Mouse (Mus musculus) stomach, embryonic 15.5 days (tissue): ENCODE data around the gene Opa3. TPM values are rescaled to one million over a fixed set of nuclear protein-coding genes. Genes with fewer than 3 reads are reported as not detected.
A peak's percentile ranks its signal among the peaks of the same experiment; 100 is the strongest.

Source experiments
- ATAC-seq: fragments of 200-750 bp; cut with Nextera tagmentation; 2 replicates; pipeline ENCODE4 v1.8.0; 2017; ENCODE audit warnings: low read depth, moderate number of reproducible peaks, moderate TSS enrichment; ENCODE audit not compliant: insufficient read depth, low FRiP score
- H3K27ac ChIP-seq: fragments of 300-500 bp; sonication (generic); 2 replicates; pipeline ENCODE4 v1.5.1; 2015; ENCODE audit warnings: mild to moderate bottlenecking, inconsistent platforms
- H3K27me3 ChIP-seq: fragments of 300-500 bp; sonication (generic); replicated peaks from 2 replicates; pipeline ENCODE4 v1.6.1; 2015; ENCODE audit warnings: inconsistent platforms
- H3K36me3 ChIP-seq: fragments of 300-500 bp; sonication (generic); 2 replicates; pipeline ENCODE4 v1.6.1; 2015; ENCODE audit warnings: inconsistent platforms
- H3K4me1 ChIP-seq: fragments of 300-500 bp; sonication (generic); 2 replicates; pipeline ENCODE4 v1.6.1; 2015; ENCODE audit warnings: inconsistent platforms
- H3K4me2 ChIP-seq: fragments of 300-500 bp; sonication (generic); 2 replicates; pipeline ENCODE4 v1.6.1; 2015; ENCODE audit warnings: mild to moderate bottlenecking, inconsistent platforms
- H3K4me3 ChIP-seq: fragments of 300-500 bp; sonication (generic); replicated peaks from 2 replicates; pipeline ENCODE4 v1.5.1; 2015; ENCODE audit warnings: inconsistent platforms
- H3K9ac ChIP-seq: fragments of 300-500 bp; sonication (generic); 2 replicates; pipeline ENCODE4 v1.6.1; 2015; ENCODE audit warnings: inconsistent platforms
- H3K9me3 ChIP-seq: fragments of 300-500 bp; sonication (generic); 2 replicates; pipeline ENCODE4 v1.6.1; 2016; ENCODE audit warnings: inconsistent platforms
- WGBS: fragments of 180-500 bp; shearing (Covaris S2); methylation state at CpG from one replicate; pipeline ENCODE4 v1.1.7; 2015; 5-methylcytosine and 5-hydroxymethylcytosine counted together
- polyA plus RNA-seq: library from polyadenylated mRNA; unstranded; fragments of >200 nt; fragmentation: Nextera tagmentation; extraction: Ambion mirVana; gene quantifications from 2 replicates; pipeline ENCODE4 v1.2.1, GENCODE M21; 2015

Gene Opa3
- polyA plus RNA-seq, 1 experiment from 2014 or later = 32.3 TPM

GRCm38 (mm10) chr7:19202065-19202850, 25.9 kb upstream of the Opa3 start:
- peak; percentile 68 for ATAC-seq
- no peaks in the 10 kb centered on the region for H3K9me3 ChIP-seq
- no peaks in the 10 kb centered on the region for H3K27me3 ChIP-seq
- no peak overlapping the region for H3K4me3 ChIP-seq
- H3K36me3 ChIP-seq = peaks cover 8% of the 10 kb centered on the region; the same call in 1 of the 2 replicates
- no peak overlapping the region for H3K27ac ChIP-seq
- H3K4me2 ChIP-seq = no peak overlapping the region
- H3K9ac ChIP-seq = no peak overlapping the region
- WGBS = 54% methylated on average over 15 of the region's 15 CpGs
- no peaks in the 10 kb centered on the region for H3K4me1 ChIP-seq

GRCm38 (mm10) chr7:19208201-19208910, 19.8 kb upstream of the Opa3 start:
- no peak overlapping the region for H3K4me3 ChIP-seq
- no peaks in the 10 kb centered on the region for H3K9me3 ChIP-seq
- no peaks in the 10 kb centered on the region for H3K27me3 ChIP-seq
- H3K36me3 ChIP-seq = 0 out of 2 replicates have a peak, but pooled peaks cover 8% of the 10 kb centered on the region
- no peak overlapping the region for H3K4me2 ChIP-seq
- H3K9ac ChIP-seq = no peak overlapping the region
- ATAC-seq = no peak
- 82% methylated on average over 13 of the region's 13 CpGs for WGBS
- no peak overlapping the region for H3K27ac ChIP-seq
- H3K4me1 ChIP-seq = peaks cover 4% of the 10 kb centered on the region; the same call in 1 of the 2 replicates

- no peak for ATAC-seq
- 46% methylated on average over 7 of the region's 7 CpGs for WGBS
- no peaks in the 10 kb centered on the region for H3K27me3 ChIP-seq
These were observed 19.1 kb upstream of the Opa3 start for GRCm38 (mm10) chr7:19208944-19209472.

GRCm38 (mm10) chr7:19209494-19209893, 18.6 kb upstream of the Opa3 start:
- Histone ChIP-seq H3K9ac (no peak overlapping the region), H3K4me2 (no peak overlapping the region), H3K27me3 (no peaks in the 10 kb centered on the region), H3K27ac (no peak overlapping the region), H3K4me3 (no peak overlapping the region), H3K4me1 (peaks cover 4% of the 10 kb centered on the region; the same call in 1 of the 2 replicates), H3K9me3 (no peaks in the 10 kb centered on the region), H3K36me3 (0 out of 2 replicates have a peak, but pooled peaks cover 3% of the 10 kb centered on the region)
- no peak for ATAC-seq
- WGBS = 77% methylated on average over 4 of the region's 4 CpGs

More at GRCm38 (mm10) chr7:19208944-19209472, 19.1 kb upstream of the Opa3 start:
- H3K4me1 ChIP-seq = peaks cover 4% of the 10 kb centered on the region; the same call in 1 of the 2 replicates
- H3K9me3 ChIP-seq = no peaks in the 10 kb centered on the region
- H3K27ac ChIP-seq = no peak overlapping the region
- no peak overlapping the region for H3K4me3 ChIP-seq
- 0 out of 2 replicates have a peak, but pooled peaks cover 5% of the 10 kb centered on the region for H3K36me3 ChIP-seq
- H3K4me2 ChIP-seq = no peak overlapping the region
- H3K9ac ChIP-seq = no peak overlapping the region

GRCm38 (mm10) chr7:19210010-19210409, 18.1 kb upstream of the Opa3 start:
- Histone ChIP-seq H3K36me3 (0 out of 2 replicates have a peak, but pooled peaks cover 3% of the 10 kb centered on the region), H3K9me3 (no peaks in the 10 kb centered on the region), H3K27ac (no peak overlapping the region), H3K4me2 (no peak overlapping the region), H3K9ac (no peak overlapping the region), H3K27me3 (no peaks in the 10 kb centered on the region), H3K4me3 (no peak overlapping the region), H3K4me1 (peaks cover 4% of the 10 kb centered on the region; the same call in 1 of the 2 replicates)
- 88% methylated on average over 5 of the region's 5 CpGs for WGBS
- no peak for ATAC-seq

- no peak overlapping the region for H3K4me2 ChIP-seq
These were observed 17.0 kb upstream of the Opa3 start for GRCm38 (mm10) chr7:19211041-19211675.

GRCm38 (mm10) chr7:19211996-19212755, 16.0 kb upstream of the Opa3 start, which contains the start of gene Gpr4:
Gpr4 (plus strand) TSS chr7:19212538.
- peak within 1 kb of the TSS; percentile 49 for H3K4me3 ChIP-seq
- 2% methylated on average over 29 of the region's 30 CpGs for WGBS
- no peak within 1 kb of the TSS for H3K27ac ChIP-seq
- no peaks in the 10 kb centered on the region for H3K9me3 ChIP-seq
- H3K9ac ChIP-seq = no peak within 1 kb of the TSS
- no peaks in the 10 kb centered on the region for H3K27me3 ChIP-seq
- ATAC-seq = peak; percentile 54; the same call in 1 of the 2 replicates
- peak within 1 kb of the TSS; percentile 90 for H3K4me2 ChIP-seq
- peaks cover 4% of the 10 kb centered on the region; the same call in 1 of the 2 replicates for H3K4me1 ChIP-seq
- H3K36me3 ChIP-seq = no peaks in the 10 kb centered on the region

More at GRCm38 (mm10) chr7:19211041-19211675, 17.0 kb upstream of the Opa3 start:
- H3K36me3 ChIP-seq = no peaks in the 10 kb centered on the region
- no peak overlapping the region for H3K4me3 ChIP-seq
- no peak for ATAC-seq
- H3K27me3 ChIP-seq = no peaks in the 10 kb centered on the region
- 67% methylated on average over 5 of the region's 5 CpGs for WGBS
- H3K4me1 ChIP-seq = peaks cover 4% of the 10 kb centered on the region; the same call in 1 of the 2 replicates
- no peaks in the 10 kb centered on the region for H3K9me3 ChIP-seq
- H3K27ac ChIP-seq = no peak overlapping the region
- H3K9ac ChIP-seq = no peak overlapping the region

GRCm38 (mm10) chr7:19213385-19213784, 14.7 kb upstream of the Opa3 start:
- Histone ChIP-seq H3K4me3 (no peak overlapping the region), H3K27ac (no peak overlapping the region), H3K4me1 (peaks cover 4% of the 10 kb centered on the region; the same call in 1 of the 2 replicates), H3K4me2 (no peak overlapping the region), H3K9ac (no peak overlapping the region), H3K36me3 (no peaks in the 10 kb centered on the region), H3K9me3 (no peaks in the 10 kb centered on the region), H3K27me3 (no peaks in the 10 kb centered on the region)
- 62% methylated on average over 2 of the region's 2 CpGs for WGBS
- no peak for ATAC-seq

- H3K36me3 ChIP-seq = no peaks in the 10 kb centered on the region
- ATAC-seq = no peak
- H3K4me3 ChIP-seq = no peak overlapping the region
- peaks cover 4% of the 10 kb centered on the region; the same call in 1 of the 2 replicates for H3K4me1 ChIP-seq
- H3K9ac ChIP-seq = no peak overlapping the region
- no peaks in the 10 kb centered on the region for H3K9me3 ChIP-seq
- H3K27ac ChIP-seq = no peak overlapping the region
- H3K4me2 ChIP-seq = no peak overlapping the region
- no peaks in the 10 kb centered on the region for H3K27me3 ChIP-seq
- 66% methylated on average over 7 of the region's 7 CpGs for WGBS
These were observed 13.8 kb upstream of the Opa3 start for GRCm38 (mm10) chr7:19214369-19214768.

GRCm38 (mm10) chr7:19214940-19215339, 13.2 kb upstream of the Opa3 start:
- H3K27me3 ChIP-seq = no peaks in the 10 kb centered on the region
- H3K27ac ChIP-seq = no peak overlapping the region
- whole genome bisulfite sequencing = 57% methylated on average over 9 of the region's 9 CpGs
- H3K4me3 ChIP-seq = no peak overlapping the region
- ATAC-seq = no peak
- no peaks in the 10 kb centered on the region for H3K36me3 ChIP-seq
- H3K9ac ChIP-seq = no peak overlapping the region
- H3K4me2 ChIP-seq = no peak overlapping the region
- no peaks in the 10 kb centered on the region for H3K9me3 ChIP-seq
- H3K4me1 ChIP-seq = peaks cover 4% of the 10 kb centered on the region; the same call in 1 of the 2 replicates

- Histone ChIP-seq H3K4me1 (no peaks in the 10 kb centered on the region), H3K9me3 (no peaks in the 10 kb centered on the region), H3K36me3 (no peaks in the 10 kb centered on the region), H3K9ac (no peak overlapping the region), H3K4me3 (no peak overlapping the region), H3K27me3 (no peaks in the 10 kb centered on the region), H3K4me2 (no peak overlapping the region), H3K27ac (no peak overlapping the region)
- WGBS = 48% methylated on average over 5 of the region's 5 CpGs
- ATAC-seq = no peak
These were observed 10.6 kb upstream of the Opa3 start for GRCm38 (mm10) chr7:19217492-19217891.
